Mouse (Mus musculus): ENCODE data around the gene Add1.
"Not testable (repeated sequence)": the region's sequence is repeated elsewhere in the genome, so short reads cannot be mapped to it uniquely, and the experiment has no call there.

Gene Add1

GRCm38 (mm10) chr5:34550251-34550650 is 23.2 kb upstream of the Add1 start:
- no peak for DNase-seq (ENCODE audit: extremely low spot score)

GRCm38 (mm10) chr5:34551821-34552220 is 21.6 kb upstream of the Add1 start:
- no peak for DNase-seq (ENCODE audit: extremely low spot score)

- no peak for DNase-seq (ENCODE audit: extremely low spot score)
Measured at GRCm38 (mm10) chr5:34563854-34564253, 9.6 kb upstream of the Add1 start.

- DNase-seq (ENCODE audit: extremely low spot score): no peak
Measured at GRCm38 (mm10) chr5:34564291-34564690, 9.2 kb upstream of the Add1 start.

GRCm38 (mm10) chr5:34565545-34566283 is 7.8 kb upstream of the Add1 start:
- no peak for DNase-seq (ENCODE audit: extremely low spot score)

GRCm38 (mm10) chr5:34571551-34571950 is 1.9 kb upstream of the Add1 start:
- no peak for DNase-seq (ENCODE audit: extremely low spot score)

- DNase-seq (ENCODE audit: extremely low spot score): not testable (repeated sequence)
Measured at GRCm38 (mm10) chr5:34572568-34572967, 896 bp upstream of the Add1 start.

GRCm38 (mm10) chr5:34574721-34575120 is 1.3 kb downstream of the Add1 start:
- DNase-seq (ENCODE audit: extremely low spot score): no peak

GRCm38 (mm10) chr5:34576286-34576685 is 2.8 kb downstream of the Add1 start:
- no peak for DNase-seq (ENCODE audit: extremely low spot score)

- no peak for DNase-seq (ENCODE audit: extremely low spot score)
Measured at GRCm38 (mm10) chr5:34578038-34578655, 4.7 kb downstream of the Add1 start.

- no peak for DNase-seq (ENCODE audit: extremely low spot score)
Measured at GRCm38 (mm10) chr5:34579377-34579776, 5.9 kb downstream of the Add1 start.

GRCm38 (mm10) chr5:34581671-34582313 is 8.3 kb downstream of the Add1 start:
- DNase-seq (ENCODE audit: extremely low spot score): not testable (repeated sequence)

GRCm38 (mm10) chr5:34582314-34582675 is 8.8 kb downstream of the Add1 start:
- no peak for DNase-seq (ENCODE audit: extremely low spot score)

- DNase-seq (ENCODE audit: extremely low spot score): no peak
Measured at GRCm38 (mm10) chr5:34585216-34585615, 11.8 kb downstream of the Add1 start.

- no peak for DNase-seq (ENCODE audit: extremely low spot score)
Measured at GRCm38 (mm10) chr5:34587881-34588280, 14.4 kb downstream of the Add1 start.

GRCm38 (mm10) chr5:34590059-34590458 is 16.6 kb downstream of the Add1 start:
- peak; percentile 18 for DNase-seq (ENCODE audit: extremely low spot score)

- DNase-seq (ENCODE audit: extremely low spot score): no peak
Measured at GRCm38 (mm10) chr5:34590702-34591101, 17.2 kb downstream of the Add1 start.

GRCm38 (mm10) chr5:34591388-34592004 is 18.0 kb downstream of the Add1 start:
- DNase-seq (ENCODE audit: extremely low spot score): no peak

- not testable (repeated sequence) for DNase-seq (ENCODE audit: extremely low spot score)
Measured at GRCm38 (mm10) chr5:34592224-34592623, 18.8 kb downstream of the Add1 start.

GRCm38 (mm10) chr5:34592666-34593065 is 19.2 kb downstream of the Add1 start:
- no peak for DNase-seq (ENCODE audit: extremely low spot score)

GRCm38 (mm10) chr5:34593202-34593727 is 19.8 kb downstream of the Add1 start:
- DNase-seq (ENCODE audit: extremely low spot score): no peak

- DNase-seq (ENCODE audit: extremely low spot score): no peak
Measured at GRCm38 (mm10) chr5:34604576-34604975, 31.1 kb downstream of the Add1 start.

Data from embryo, embryonic 9.5 days (tissue).